Mouse (Mus musculus) embryonic fibroblast, embryonic 13.5 days (primary cell): ENCODE data around the gene Raly. TPM values are rescaled to one million over a fixed set of nuclear protein-coding genes. Genes with fewer than 3 reads are reported as not detected.

ENCODE experiments used
- H3K27ac ChIP-seq: 2 replicates; pipeline ENCODE4 v1.5.1; 2012; ENCODE audit warnings: low read length, control low read depth, inconsistent platforms; ENCODE audit not compliant: insufficient read depth
- H3K4me1 ChIP-seq: 2 replicates; pipeline ENCODE4 v1.6.1; 2011; ENCODE audit warnings: low read length; ENCODE audit not compliant: control insufficient read depth, insufficient read depth
- H3K4me3 ChIP-seq: 2 replicates; pipeline ENCODE4 v1.5.1; 2011; ENCODE audit warnings: mild to moderate bottlenecking, control low read depth, low read length; ENCODE audit not compliant: insufficient read depth
- CTCF ChIP-seq: IDR thresholded peaks from 2 replicates; pipeline ENCODE4 v1.5.1; 2011; ENCODE audit warnings: mild to moderate bottlenecking, control low read depth, low read length, moderate library complexity, borderline replicate concordance; ENCODE audit not compliant: insufficient read depth
- POLR2A ChIP-seq: IDR thresholded peaks from 2 replicates; pipeline ENCODE4 v1.6.1; 2011; ENCODE audit warnings: low read depth, mild to moderate bottlenecking, control low read depth, low read length, moderate library complexity
- polyA plus RNA-seq: library from polyadenylated mRNA; stranded (reverse); fragments of >200 nt; gene quantifications from 2 replicates; pipeline ENCODE4 v1.2.4, GENCODE M21; 2011; ENCODE audit warnings: low read depth; ENCODE audit not compliant: missing spikeins, insufficient read length

Raly gene
- polyA plus RNA-seq, 1 experiment: 168 TPM

DNA sequence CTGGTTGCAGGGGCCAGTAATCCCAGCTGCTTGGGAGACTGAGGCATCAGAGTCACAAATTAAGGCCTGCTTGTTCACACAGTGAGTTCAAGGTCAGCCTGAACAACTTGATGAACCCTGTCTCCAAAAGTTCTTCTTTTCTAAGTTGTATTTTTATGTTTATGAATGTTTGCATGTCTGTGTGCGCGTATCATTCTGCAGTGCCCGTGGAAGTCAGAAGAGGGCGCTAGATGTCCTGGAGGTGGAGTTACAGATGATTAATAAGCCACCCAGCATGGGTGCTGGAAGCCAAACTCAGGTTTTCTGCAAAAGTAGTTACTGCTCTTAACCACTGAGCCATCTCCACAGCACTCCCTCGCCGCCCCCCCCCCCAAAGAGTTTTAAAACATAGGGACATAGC lies 118.9 kb downstream of the Raly start:
- Histone ChIP-seq H3K4me3 (no peak overlapping the region), H3K4me1 (no peaks in the 10 kb centered on the region), H3K27ac (no peak overlapping the region)
- no peak for TF ChIP-seq POLR2A
- TF ChIP-seq CTCF: no peak

DNA sequence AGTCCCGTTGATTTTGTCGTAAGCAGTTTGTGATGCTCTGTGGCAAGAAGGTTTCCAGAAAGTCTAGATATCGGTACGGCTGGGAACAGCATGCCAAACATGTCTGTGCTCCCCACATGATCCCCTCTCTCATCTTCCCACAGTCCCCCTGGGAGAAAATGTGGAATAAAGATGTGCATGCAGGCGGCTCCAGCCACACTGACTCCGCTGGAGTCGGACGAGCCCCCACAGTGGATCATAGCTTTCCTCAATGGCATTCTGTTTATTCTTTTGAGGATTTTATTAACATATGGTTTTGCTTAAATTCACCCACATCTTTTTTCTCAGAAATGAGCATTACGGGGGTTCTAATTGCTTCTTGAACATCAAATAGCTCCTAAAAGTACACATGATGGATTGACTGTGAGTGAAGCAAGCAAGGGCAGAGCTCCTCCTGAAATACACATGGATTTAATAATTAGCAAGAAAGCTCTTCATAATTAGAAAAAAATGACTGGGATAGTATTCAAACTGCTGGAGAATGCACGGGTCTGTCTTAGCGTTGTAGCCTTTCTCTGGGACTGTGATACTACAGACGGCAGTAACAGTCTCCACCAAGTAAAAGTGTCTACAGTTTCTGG lies 125.1 kb downstream of the Raly start:
- no peak overlapping the region for H3K27ac ChIP-seq
- no peaks in the 10 kb centered on the region for H3K4me1 ChIP-seq
- TF ChIP-seq CTCF (no peak), POLR2A (no peak)

DNA sequence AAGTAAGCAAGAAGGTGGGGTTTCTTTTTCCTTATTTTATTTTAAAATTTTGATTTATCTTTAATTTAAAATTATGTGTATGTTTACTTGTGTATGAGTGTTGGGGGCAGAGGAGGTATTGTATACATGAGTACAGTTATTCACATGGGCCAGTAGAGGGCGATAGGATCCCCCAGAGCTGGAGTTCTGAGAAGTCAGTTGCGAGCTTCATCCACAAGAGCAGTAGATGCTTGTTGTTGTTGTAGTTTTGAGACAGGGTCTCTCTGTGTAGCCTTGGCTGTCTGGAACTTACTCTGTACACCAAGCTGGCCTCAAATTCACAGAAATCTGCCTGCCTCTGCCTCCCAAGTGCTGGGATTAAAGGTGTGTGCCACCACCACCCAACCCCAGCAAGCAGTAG lies 125.7 kb downstream of the Raly start:
- H3K4me3 ChIP-seq: no peak overlapping the region
- no peak overlapping the region for H3K27ac ChIP-seq
- H3K4me1 ChIP-seq: no peaks in the 10 kb centered on the region
- TF ChIP-seq CTCF (no peak), POLR2A (no peak)

More for the DNA sequence above, 125.1 kb downstream of the Raly start:
- no peak overlapping the region for H3K4me3 ChIP-seq

Other genes starting within 250 kb of the Raly start
- 1.9 TPM in 1 of 2 replicates, not detected in the other for gene 1700003F12Rik, start 244.0 kb upstream of the Raly start, polyA plus RNA-seq
- gene Actl10, start 239.3 kb upstream of the Raly start, polyA plus RNA-seq: not detected in 2 replicates
- 0.85 and 1.5 TPM in 2 replicates for gene Necab3, start 232.2 kb upstream of the Raly start, polyA plus RNA-seq
- gene E2f1, start 221.2 kb upstream of the Raly start, polyA plus RNA-seq: 21.5 and 24.3 TPM in 2 replicates
- gene Pxmp4, start 187.4 kb upstream of the Raly start, polyA plus RNA-seq: 11.8 and 13.2 TPM in 2 replicates
- gene Zfp341, start 177.8 kb upstream of the Raly start, polyA plus RNA-seq: 1.8 and 1.9 TPM in 2 replicates
- not detected in 2 replicates for gene 4930519P11Rik, start 177.7 kb upstream of the Raly start, polyA plus RNA-seq
- gene Chmp4b, start 139.4 kb upstream of the Raly start, polyA plus RNA-seq: 150 and 153 TPM in 2 replicates
- not detected in 2 replicates for gene Gm14214, start 21.1 kb upstream of the Raly start, polyA plus RNA-seq
- gene a, start 306 bp downstream of the Raly start, polyA plus RNA-seq: not detected in 2 replicates
- gene Eif2s2, start 101.8 kb downstream of the Raly start, polyA plus RNA-seq: 188 and 219 TPM in 2 replicates
- 0.21 TPM in 1 of 2 replicates, not detected in the other for gene Gm14226, start 227.2 kb downstream of the Raly start, polyA plus RNA-seq